Mouse (Mus musculus) lung, adult 10 weeks (tissue): ENCODE results near the gene Olfr786. TPM values are rescaled to one million over a fixed set of nuclear protein-coding genes. Genes with fewer than 3 reads are reported as not detected.

Source experiments
- polyA plus RNA-seq: library from polyadenylated mRNA; stranded (reverse); fragments of 350-450 nt; fragmentation: Illumina TruSeq; extraction: RNeasy Lipid Tissue Mini Kit (QIAGEN cat#74804); gene quantifications from one replicate; pipeline ENCODE4 v1.2.3, GENCODE M21; 2014; ENCODE audit warnings: low read depth, low replicate concordance; ENCODE audit not compliant: insufficient read depth

Gene Olfr786
- not detected for polyA plus RNA-seq

GRCm38 (mm10) chr10:129427006-129427405 lies at the start of gene Olfr786:
TSS of gene Olfr786 (plus strand) at chr10:129427306.

GRCm38 (mm10) chr10:129383783-129384182 lies 43.3 kb upstream of the Olfr786 start, which contains the start of gene Olfr784:
TSS of gene Olfr784 (plus strand) at chr10:129384083.

GRCm38 (mm10) chr10:129405126-129405525 lies 22.0 kb upstream of the Olfr786 start, which contains the start of gene Olfr785:
TSS of gene Olfr785 (plus strand) at chr10:129405426.

GRCm38 (mm10) chr10:129461562-129461961 lies 34.5 kb downstream of the Olfr786 start, which contains the start of gene Olfr787:
TSS of gene Olfr787 (plus strand) at chr10:129461862.

GRCm38 (mm10) chr10:129470698-129471097 lies 43.6 kb downstream of the Olfr786 start, which contains the start of gene Olfr788:
TSS of gene Olfr788 (plus strand) at chr10:129470998.

GRCm38 (mm10) chr10:129484452-129484851 lies 57.3 kb downstream of the Olfr786 start, which contains the start of gene Olfr789:
TSS of gene Olfr789 (plus strand) at chr10:129484752.

Other genes with a start within 250 kb of the Olfr786 start
- not detected for gene Olfr772, start 249.4 kb upstream of the Olfr786 start, polyA plus RNA-seq
- gene Olfr773, start 239.9 kb upstream of the Olfr786 start, polyA plus RNA-seq, result not detected
- not detected for gene Olfr774, start 191.1 kb upstream of the Olfr786 start, polyA plus RNA-seq
- gene Olfr775, start 178.9 kb upstream of the Olfr786 start, polyA plus RNA-seq, result not detected
- not detected for gene Olfr776, start 168.2 kb upstream of the Olfr786 start, polyA plus RNA-seq
- gene Olfr777, start 155.8 kb upstream of the Olfr786 start, polyA plus RNA-seq, result not detected
- gene Olfr780, start 109.2 kb upstream of the Olfr786 start, polyA plus RNA-seq, result not detected
- not detected for gene Olfr781, start 98.5 kb upstream of the Olfr786 start, polyA plus RNA-seq
- gene Olfr782, start 78.5 kb upstream of the Olfr786 start, polyA plus RNA-seq, result not detected
- gene Olfr784, start 43.2 kb upstream of the Olfr786 start, polyA plus RNA-seq, result not detected
- not detected for gene Olfr785, start 21.9 kb upstream of the Olfr786 start, polyA plus RNA-seq
- gene Olfr787, start 34.6 kb downstream of the Olfr786 start, polyA plus RNA-seq, result not detected
- gene Olfr788, start 43.7 kb downstream of the Olfr786 start, polyA plus RNA-seq, result not detected
- not detected for gene Olfr789, start 57.4 kb downstream of the Olfr786 start, polyA plus RNA-seq
- gene Olfr790, start 71.2 kb downstream of the Olfr786 start, polyA plus RNA-seq, result not detected
- not detected for gene Olfr791, start 94.5 kb downstream of the Olfr786 start, polyA plus RNA-seq
- gene Olfr792, start 111.9 kb downstream of the Olfr786 start, polyA plus RNA-seq, result not detected
- gene Olfr794, start 140.3 kb downstream of the Olfr786 start, polyA plus RNA-seq, result not detected
- gene Olfr796, start 185.3 kb downstream of the Olfr786 start, polyA plus RNA-seq, result not detected
- not detected for gene Olfr798, start 200.6 kb downstream of the Olfr786 start, polyA plus RNA-seq
- gene Olfr799, start 210.2 kb downstream of the Olfr786 start, polyA plus RNA-seq, result not detected
- gene Olfr800, start 230.4 kb downstream of the Olfr786 start, polyA plus RNA-seq, result not detected
- gene Olfr801, start 246.6 kb downstream of the Olfr786 start, polyA plus RNA-seq, result not detected